Mouse (Mus musculus) layer of hippocampus, adult 2 months (tissue): ENCODE measurements around the gene Tmcc1. TPM values are rescaled to one million over a fixed set of nuclear protein-coding genes. Genes with fewer than 3 reads are reported as not detected.
A peak's percentile ranks its signal among the peaks of the same experiment; 100 is the strongest.
"Not testable (repeated sequence)": the region's sequence is repeated elsewhere in the genome, so short reads cannot be mapped to it uniquely, and the experiment has no call there.

Source experiments
- DNase-seq, 2 experiments: peaks; one replicate each; pipeline ENCODE4 v3.0.0; 2022; ENCODE audit warnings: low spot score in 2 of 2
- H3K27ac ChIP-seq: fragments of 200-600 bp; 2 replicates; pipeline ENCODE4 v1.8.1; 2022
- H3K4me3 ChIP-seq: fragments of 200-600 bp; 2 replicates; pipeline ENCODE4 v1.8.1; 2022; ENCODE audit warnings: mild to moderate bottlenecking
- CTCF ChIP-seq: fragments of 200-600 bp; conservative IDR thresholded peaks from 2 replicates; pipeline ENCODE4 v1.8.1; 2022; ENCODE audit warnings: antibody characterized with exemption, mild to moderate bottlenecking, moderate library complexity
- total RNA-seq, 2 experiments: library from RNA; stranded (reverse); gene quantifications; 2 replicates each; pipeline ENCODE4 v1.2.3; 2021

The Tmcc1 gene
- total RNA-seq, 2 experiments from 2014 or later = 83.2 to 85.3 TPM

DNA sequence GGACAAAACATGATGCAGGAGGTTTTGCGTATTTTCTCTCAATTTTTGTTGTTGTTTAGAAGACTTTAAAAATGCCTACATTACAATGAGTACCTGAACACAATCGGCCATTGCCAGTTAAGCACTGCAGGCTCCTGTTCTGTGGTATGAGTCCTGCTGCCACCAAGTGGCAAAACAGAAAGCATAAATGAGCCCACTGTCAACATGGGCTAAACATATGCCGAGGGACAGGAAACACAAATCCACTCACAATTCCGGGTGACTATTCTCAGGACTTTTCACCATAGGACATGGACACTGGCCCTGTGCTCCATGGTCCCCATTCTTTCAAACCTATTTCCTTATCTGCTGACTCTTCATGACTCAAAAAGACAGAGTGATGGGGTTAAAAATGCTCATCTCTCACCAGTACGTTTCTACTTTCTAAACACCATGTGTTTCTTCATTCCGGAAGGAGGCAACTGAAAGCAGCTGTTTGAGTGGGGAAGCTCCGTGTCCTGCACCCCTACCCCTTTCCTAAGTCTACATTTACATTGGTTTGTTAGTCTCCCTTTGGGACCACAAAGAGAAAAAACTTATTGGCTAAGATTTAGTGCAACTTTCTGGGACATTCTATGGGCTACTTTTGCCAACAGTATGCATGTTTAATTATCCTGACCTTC lies 57.2 kb downstream of the Tmcc1 start:
- peak; percentile 80 for TF ChIP-seq CTCF
- no peak overlapping the region for H3K4me3 ChIP-seq
- peak; percentile 33 to 47 for DNase-seq
- peak overlapping the region; percentile 43; the same call in 1 of the 2 replicates for H3K27ac ChIP-seq

DNA sequence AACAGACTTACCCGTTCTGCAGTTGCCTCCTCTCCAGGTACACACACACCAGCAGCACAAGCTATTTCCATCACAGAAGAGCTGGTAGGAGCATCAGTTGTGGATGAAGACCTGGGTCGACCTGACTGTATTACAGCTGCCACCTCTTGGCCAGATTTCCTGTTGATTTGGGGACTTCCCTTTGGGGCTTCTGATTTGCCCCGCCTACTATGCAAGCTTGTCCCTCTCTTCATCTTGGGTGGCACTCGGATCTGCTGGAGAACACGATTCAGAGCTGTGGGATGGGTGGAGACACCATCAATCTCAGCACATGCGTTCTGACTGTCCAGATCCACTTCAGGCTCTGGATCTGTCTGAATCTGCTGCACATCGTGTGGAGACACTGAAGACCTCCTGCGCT lies 59.5 kb downstream of the Tmcc1 start:
- H3K27ac ChIP-seq = no peak overlapping the region
- no peak for DNase-seq
- no peak overlapping the region for H3K4me3 ChIP-seq
- TF ChIP-seq CTCF = no peak

GRCm38 (mm10) chr6:116131771-116132170 lies 61.5 kb downstream of the Tmcc1 start:
- no peak for DNase-seq
- no peak overlapping the region for H3K4me3 ChIP-seq
- TF ChIP-seq CTCF = no peak
- no peak overlapping the region for H3K27ac ChIP-seq

DNA sequence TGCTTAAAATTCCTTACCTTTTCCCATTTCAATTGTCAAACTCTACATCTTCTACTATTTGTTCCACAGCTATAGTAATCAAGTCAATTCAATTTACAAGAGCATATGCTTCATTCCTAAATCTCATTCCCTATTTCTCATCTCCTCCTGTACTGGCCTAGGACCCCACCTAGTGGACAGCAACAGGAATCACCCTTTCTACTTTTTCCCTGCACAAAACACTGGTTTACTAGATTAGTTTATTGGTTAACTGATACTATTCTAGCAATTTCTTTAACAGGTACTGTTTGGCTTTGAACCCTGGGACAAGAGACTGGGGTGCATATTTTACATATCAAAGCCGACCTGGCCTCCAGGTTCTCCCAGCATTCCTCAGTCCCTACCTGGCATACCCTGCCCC lies 64.6 kb downstream of the Tmcc1 start:
- no peak overlapping the region for H3K27ac ChIP-seq
- TF ChIP-seq CTCF = peak; percentile 94
- peak in 1 of 2 experiments; percentile 43 for DNase-seq
- H3K4me3 ChIP-seq = no peak overlapping the region

DNA sequence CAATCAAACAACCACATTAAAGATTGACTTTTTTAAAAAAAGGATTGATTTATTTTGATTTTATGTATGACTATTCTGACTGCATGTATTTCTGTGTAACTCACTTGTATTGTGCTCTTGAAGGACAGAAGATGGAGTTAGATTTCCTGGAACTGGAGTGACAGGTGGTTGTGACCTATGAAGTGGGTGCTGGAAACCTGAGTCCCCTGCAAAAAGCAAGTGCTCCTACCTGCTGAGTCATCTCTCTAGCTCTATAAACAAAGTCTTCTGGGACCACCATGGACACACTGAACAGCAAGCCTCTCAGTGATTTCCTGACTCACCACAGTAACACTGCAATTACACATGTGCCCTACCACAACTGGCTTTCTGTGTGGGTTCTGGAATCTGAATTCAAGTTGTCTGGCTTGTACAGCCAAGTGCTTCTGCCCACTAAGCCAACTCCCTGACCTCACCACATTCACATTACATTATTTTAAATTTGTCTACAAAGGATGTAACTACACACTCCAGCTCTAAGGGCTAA lies 65.3 kb downstream of the Tmcc1 start:
- no peak for TF ChIP-seq CTCF
- Histone ChIP-seq H3K4me3 (no peak overlapping the region), H3K27ac (no peak overlapping the region)
- no peak for DNase-seq

DNA sequence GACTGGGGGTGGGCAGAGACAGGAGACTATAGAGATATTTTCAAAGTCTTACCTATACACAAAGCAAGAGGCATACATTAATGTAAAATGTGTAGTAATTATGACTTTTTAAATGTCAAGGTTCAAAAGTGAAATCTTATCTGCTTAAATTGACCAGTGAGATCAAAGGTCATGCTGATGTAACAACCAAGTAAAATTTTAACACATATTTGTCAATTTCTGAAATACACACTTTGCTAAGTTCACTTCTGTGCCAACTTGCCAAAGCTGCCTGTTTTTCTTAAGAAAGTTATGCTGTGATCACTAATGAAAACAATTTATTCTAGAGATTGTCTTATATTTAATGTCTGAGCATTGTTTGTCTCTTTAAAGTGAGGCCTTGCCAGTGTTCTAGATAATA lies 66.7 kb downstream of the Tmcc1 start:
- TF ChIP-seq CTCF = no peak

DNA sequence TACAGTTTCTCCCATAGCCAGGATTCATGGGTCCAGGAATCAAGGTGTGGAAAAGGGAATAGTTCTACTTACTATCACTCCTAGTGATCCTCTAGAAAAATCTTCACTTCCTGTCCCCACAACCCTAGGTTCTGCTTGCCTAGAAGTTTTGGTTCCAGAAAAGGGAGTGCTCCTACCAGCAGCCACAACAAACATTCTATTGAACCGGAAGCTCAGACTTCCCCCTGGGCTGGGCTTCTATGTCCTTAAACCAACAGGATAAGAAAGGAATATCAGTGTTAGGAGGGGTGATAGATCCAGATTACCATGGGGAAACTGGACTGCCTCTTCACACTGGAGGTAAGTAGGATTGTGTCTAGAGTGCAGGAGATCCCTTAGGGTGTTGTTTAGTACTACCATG lies 70.4 kb downstream of the Tmcc1 start:
- TF ChIP-seq CTCF = no peak
- DNase-seq = no peak
- H3K4me3 ChIP-seq = no peak overlapping the region
- H3K27ac ChIP-seq = no peak overlapping the region

More for the DNA sequence above, 66.7 kb downstream of the Tmcc1 start:
- no peak for DNase-seq
- no peak overlapping the region for H3K27ac ChIP-seq
- no peak overlapping the region for H3K4me3 ChIP-seq

GRCm38 (mm10) chr6:116119669-116120068 lies 73.6 kb downstream of the Tmcc1 start:
- Histone ChIP-seq H3K4me3 (no peak overlapping the region), H3K27ac (no peak overlapping the region)
- TF ChIP-seq CTCF = no peak
- DNase-seq = no peak

DNA sequence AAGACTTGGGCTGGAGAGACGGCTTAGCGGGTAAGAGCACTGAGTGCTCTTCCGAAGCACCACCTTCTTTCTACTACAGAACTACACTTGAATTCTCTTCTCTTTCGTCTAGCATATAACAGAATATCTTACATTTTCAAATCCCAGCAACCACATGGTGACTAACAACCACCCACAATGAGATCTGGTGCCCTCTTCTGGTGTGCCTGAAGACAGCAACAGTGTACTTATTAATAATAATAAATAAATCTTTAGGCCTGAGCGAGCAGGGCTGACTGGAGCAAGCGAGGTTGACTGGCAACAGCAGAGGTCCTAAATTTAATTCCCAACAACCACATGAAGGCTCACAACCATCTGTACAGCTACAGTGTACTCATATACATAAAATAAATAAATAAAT lies 76.7 kb downstream of the Tmcc1 start:
- peak; percentile 68 for TF ChIP-seq CTCF
- not testable (repeated sequence) for H3K27ac ChIP-seq, H3K4me3 ChIP-seq, DNase-seq

DNA sequence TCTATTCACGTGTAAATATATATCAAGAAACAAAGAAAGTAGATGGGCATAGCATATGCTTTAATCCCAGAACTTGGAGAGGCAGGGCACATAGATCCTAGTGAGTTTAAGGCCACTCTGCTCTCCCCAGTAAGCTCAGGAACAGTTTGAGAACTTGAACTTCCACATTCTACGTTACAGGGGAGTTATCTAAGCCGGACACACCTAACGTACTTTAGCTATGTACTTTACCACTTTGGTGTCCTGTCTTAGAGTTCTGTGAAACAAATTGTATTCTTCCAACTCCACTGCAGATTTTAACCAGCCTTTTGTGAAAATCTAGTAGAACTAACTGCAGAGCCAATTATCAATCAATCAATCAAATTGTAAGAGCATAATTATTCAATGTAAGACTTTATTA lies 82.7 kb downstream of the Tmcc1 start:
- Histone ChIP-seq H3K27ac (no peak overlapping the region), H3K4me3 (no peak overlapping the region)
- no peak for DNase-seq
- no peak for TF ChIP-seq CTCF

GRCm38 (mm10) chr6:116107471-116108358 lies 85.6 kb downstream of the Tmcc1 start:
- no peak for TF ChIP-seq CTCF
- peak; percentile 6 to 16 for DNase-seq
- Histone ChIP-seq H3K27ac (peak overlapping the region; percentile 88), H3K4me3 (peak overlapping the region; percentile 55)

DNA sequence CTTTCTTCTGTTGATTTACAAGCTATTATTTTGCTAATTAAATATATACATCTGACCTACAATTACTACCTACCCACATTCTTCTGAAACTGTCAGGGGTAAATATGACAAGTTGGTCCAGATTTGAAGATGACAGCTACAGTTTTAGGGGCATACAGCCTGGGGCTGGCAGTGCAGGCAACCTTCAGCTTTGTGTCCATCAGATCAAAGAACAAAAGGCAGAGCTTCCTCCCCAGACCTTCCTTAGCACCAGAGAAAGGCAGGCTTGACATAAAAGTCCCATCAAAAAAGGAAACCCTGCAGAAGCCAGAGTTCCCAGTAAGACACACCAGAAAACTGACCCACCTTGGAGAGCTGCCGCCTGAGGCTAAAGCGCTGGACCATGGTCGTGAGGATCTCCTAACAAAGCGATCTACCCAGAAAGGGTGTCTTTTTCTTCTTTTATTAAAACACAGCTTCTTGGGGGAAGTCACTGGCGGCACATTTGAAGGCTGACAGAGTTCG lies 86.3 kb downstream of the Tmcc1 start:
- peak overlapping the region; percentile 88 for H3K27ac ChIP-seq
- DNase-seq = no peak
- peak overlapping the region; percentile 55 for H3K4me3 ChIP-seq
- no peak for TF ChIP-seq CTCF

DNA sequence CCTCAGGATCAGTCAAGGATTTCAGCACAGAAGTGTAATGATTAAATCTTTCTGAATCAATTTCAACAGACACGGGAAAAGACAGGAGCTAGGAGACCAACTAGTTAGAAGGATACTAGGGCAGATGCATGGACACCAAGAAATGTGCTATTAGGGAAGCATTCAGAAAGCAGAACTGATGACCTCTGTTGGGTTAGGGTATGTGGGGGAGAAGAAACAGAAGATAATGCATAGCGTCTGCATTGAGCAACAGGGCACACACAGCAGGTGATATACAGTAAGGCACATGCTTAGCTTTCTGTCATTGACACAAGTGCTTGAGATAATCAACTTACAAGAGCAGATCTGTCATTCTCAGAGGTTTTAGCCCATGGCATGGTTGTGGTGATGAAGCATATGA lies 95.7 kb downstream of the Tmcc1 start:
- Histone ChIP-seq H3K27ac (no peak overlapping the region), H3K4me3 (no peak overlapping the region)
- DNase-seq = no peak
- TF ChIP-seq CTCF = no peak
